Mouse (Mus musculus) adrenal gland, postnatal 36 days (tissue): ENCODE data around the gene Gm10197. TPM values are rescaled to one million over a fixed set of nuclear protein-coding genes. Genes with fewer than 3 reads are reported as not detected.
"Not testable (repeated sequence)": the region's sequence is repeated elsewhere in the genome, so short reads cannot be mapped to it uniquely, and the experiment has no call there.

Source experiments
- DNase-seq, 2 experiments: peaks; one replicate each; pipeline ENCODE4 v3.0.0; 2021; ENCODE audit warnings: mixed read lengths in 1 of 2
- long read RNA-seq, 2 experiments: library from polyadenylated mRNA; stranded (forward); transcript quantifications; one replicate each; pipeline ENCODE4 v2.0.0; 2021; ENCODE audit warnings: borderline sequencing depth in 2 of 2
- total RNA-seq, 2 experiments: library from RNA; stranded (reverse); gene quantifications; 2 replicates each; pipeline ENCODE4 v1.2.3; 2021

The Gm10197 gene
- total RNA-seq = not detected
- long read RNA-seq, experiment 1 = 0 reads
- long read RNA-seq, experiment 2 = 0 reads

- DNase-seq = no peak
Measured at GRCm38 (mm10) chr19:53371666-53372065, at the start of gene Gm10197. TSS of gene Gm10197 (minus strand) at chr19:53371766.

- peak; percentile 70 to 83 for DNase-seq
Measured at GRCm38 (mm10) chr19:53420924-53421582, 49.5 kb upstream of the Gm10197 start.

DNA sequence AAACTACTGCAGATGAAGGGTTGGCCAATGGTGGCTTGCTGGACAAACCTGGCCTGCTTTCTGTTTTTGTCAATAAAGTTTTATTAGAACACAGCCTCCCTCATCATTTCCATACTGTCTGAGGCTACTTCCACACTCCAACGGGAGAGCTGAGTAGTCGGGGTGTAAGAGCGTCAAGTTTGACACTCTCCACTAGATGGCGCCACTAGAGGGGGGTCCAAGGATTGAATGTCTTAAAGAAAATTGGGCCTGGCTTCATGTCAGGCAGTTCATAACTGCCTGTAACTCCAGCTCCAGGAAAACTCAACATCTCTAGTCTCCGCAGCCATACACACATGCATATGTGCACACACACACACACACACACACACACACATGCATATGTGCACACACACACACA, 48.3 kb upstream of the Gm10197 start:
- DNase-seq = peak; percentile 75 to 81

GRCm38 (mm10) chr19:53415198-53415597, 43.6 kb upstream of the Gm10197 start:
- no peak for DNase-seq

DNA sequence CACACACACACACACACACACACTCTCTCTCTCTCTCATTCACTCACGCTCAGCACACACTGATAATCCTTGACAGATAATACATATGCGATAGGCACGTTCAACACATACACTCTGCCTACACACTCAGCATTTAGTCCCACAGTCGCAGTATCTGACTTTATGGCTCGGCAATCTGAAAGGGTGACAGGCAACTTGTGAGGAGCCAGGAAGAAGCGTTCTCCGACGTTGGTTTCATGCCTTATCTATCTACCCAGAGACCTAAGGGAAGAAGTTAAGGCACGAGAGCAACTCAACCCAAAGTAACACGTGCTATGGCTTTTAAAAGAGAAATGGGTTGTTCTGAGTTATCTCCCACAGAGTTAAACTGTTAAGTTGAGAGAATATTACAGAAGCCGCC, 43.1 kb upstream of the Gm10197 start:
- DNase-seq = no peak

DNA sequence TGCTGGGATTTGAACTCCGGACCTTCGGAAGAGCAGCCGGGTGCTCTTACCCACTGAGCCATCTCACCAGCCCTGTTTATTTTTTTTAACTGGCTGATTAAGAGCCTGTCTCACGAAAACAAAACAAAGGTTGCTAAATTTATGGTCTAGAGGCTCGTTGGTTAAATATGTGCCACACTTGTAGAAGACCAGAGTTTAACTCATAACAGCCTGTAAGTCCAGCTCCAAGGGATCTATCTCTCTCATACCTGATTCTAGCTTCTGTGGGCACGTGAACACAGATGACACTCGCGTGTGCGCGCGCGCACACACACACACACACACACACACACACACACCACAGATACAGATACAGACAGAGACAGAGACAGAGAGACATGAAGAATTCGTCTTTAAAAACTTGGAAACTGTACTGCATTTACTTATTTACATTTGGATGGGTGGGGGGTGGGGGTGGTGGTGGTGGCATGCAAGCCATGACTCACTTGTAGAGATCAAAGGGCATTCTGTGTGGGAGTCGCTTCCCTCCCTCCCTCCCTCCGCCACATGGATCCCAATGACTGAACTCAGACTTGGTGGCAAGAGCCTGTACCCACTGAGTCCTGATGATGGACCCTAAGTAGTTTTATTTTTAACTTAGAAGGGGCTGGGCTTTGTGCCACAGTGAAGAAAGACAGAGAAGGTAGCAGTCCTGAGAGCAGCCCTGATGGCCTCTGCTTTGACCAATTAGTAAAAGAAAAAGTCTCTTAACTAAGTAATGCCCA, 42.2 kb upstream of the Gm10197 start:
- DNase-seq = no peak

DNA sequence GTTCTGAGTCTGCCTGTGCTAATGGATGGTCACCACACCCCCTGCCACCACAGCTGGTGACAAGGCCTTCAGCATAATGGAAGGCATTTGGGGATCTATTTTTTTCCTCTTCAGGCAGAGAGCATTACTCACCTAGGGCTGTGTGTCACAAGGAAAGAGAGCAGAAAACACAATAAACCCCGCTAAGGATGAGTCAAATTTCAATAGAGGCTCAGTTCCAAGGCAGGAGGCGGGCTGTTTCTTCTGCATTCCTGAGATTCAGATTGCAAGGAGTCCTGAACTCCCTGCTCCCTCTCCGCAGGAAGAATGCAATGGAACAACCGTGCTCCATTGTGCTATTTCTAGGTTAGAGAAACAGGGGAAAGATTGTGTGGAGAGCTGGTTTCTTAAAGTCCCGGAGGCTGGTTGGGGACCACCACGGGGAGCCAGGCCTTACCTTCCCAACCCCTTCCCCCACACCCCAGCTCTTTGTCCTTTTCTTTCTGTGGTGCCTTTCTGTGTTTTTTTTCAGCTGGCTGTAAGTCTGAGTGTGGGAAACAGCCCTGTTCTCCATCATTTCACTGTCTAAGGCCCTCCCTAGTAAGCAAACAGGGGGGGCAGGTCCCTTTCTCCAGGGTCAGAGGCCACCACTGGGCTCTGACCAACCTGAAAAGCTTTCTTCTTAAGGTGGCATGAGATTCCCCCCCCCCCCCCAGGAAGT, 40.7 kb upstream of the Gm10197 start:
- peak; percentile 25 to 31 for DNase-seq

GRCm38 (mm10) chr19:53409663-53410307, 38.2 kb upstream of the Gm10197 start:
- DNase-seq = no peak

DNA sequence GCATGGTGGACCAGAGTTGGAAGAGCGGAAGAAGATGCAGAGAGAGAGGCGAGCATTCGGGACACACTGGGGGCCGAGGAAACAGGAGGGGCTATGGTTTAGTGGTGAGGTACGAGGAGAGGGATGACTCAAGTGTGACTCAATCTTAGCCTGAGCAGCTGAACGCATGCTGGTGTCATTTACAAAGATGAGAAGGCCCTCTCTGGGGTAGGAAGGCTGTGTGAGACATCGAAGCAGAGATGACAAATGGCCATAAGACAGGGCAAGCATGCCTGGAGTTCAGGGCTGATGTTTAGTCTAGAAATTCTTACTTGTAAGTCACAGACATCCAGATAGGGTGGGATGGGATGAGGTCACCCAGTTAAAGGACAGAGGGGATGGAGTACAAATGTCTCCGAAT, 36.8 kb upstream of the Gm10197 start:
- DNase-seq = peak; percentile 36 to 46

- no peak for DNase-seq
Measured at GRCm38 (mm10) chr19:53407350-53407749, 35.8 kb upstream of the Gm10197 start.

GRCm38 (mm10) chr19:53405810-53406209, 34.2 kb upstream of the Gm10197 start:
- DNase-seq = no peak

GRCm38 (mm10) chr19:53404837-53405356, 33.3 kb upstream of the Gm10197 start:
- DNase-seq = peak; percentile 53 to 65

GRCm38 (mm10) chr19:53404219-53404836, 32.8 kb upstream of the Gm10197 start:
- DNase-seq = peak; percentile 81 to 83

DNA sequence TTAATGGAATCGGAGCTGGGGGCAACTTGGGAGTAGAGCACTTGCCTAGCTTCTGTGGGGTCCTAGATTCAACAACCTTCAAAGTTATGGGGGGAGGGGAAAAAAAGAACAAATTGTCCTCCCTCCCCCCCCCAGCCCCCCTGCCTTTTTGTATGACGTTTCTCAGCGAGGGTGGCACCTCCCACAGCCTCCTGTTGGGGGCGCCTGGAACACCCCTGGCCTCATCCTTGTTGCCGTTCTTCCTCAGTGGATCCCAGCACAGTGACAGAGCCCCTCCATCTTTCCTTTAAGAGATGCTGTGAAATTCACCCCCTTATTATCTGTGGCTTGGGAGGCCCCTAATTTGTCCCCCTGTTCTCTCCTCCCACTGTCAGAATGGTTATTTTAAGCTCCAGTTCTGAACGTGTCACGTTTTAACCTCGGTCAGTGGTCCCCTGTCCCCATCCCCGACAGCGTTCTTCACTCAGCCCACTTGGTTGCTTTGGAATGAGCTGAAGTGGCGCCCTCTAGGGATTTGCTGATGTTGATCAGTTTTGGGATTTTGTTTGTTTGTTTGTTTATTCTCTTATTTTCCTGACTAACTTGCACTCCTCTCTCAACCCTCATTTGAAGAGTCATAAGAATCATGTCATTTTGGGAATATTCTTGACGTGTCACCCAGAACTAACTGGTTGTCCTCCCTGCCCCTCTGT, 31.3 kb upstream of the Gm10197 start:
- no peak for DNase-seq

- DNase-seq = no peak
Measured at GRCm38 (mm10) chr19:53400332-53401110, 29.0 kb upstream of the Gm10197 start.

DNA sequence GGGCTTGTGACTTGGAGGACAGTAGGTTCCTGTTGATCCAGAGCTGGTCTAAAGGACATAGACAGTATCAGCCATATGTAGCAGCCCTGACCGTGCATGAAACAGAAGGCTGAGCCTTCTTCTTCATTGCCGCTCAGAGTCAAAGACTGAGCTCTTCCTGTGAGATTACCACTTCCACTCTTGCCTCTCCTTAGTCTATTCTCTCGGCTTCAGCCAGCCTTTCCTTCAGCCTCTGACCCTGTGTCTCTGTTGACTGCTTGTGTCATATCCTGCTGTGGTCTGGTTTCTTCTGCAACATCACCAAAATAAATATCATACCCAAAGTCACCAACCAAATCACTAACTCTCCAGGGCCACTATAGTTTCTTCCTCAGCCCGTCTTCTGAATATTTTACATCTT, 27.6 kb upstream of the Gm10197 start:
- DNase-seq = no peak

DNA sequence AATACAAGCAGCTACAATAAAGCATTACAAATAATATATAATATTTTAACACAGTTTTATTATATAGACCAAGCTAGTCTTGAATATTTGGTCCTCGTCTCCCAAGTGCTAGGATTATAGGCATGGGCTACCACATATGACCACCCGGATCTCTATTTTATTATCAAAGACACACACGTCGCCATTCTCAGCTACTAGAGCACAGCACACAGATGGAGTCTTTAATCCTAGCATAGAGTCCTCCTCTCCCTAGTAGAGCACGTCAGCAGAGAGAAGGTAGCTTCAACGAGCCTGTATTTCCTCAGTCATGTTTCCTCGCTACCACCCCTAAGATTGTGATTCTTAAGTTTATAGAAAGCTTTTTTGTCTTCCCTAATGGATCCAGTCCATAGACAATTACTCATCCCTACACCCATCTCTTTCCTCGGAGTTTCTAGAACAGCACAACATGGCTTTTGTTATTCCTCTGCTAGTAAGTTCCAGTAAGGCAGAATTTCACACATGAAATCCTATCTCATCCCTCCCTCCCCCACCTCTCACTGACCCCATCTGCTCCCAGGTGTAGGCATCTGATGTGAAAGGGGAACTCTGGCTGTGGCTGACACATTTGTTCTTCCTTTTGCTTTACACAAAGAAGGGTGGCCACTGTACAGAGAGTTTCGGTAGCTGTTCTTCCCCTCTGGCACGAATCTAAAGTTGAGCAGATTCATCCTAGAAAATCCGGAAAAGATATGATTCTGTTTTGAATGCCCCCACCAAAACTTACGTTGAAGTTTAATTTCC, 26.1 kb upstream of the Gm10197 start:
- no peak for DNase-seq

- DNase-seq = not testable (repeated sequence)
Measured at GRCm38 (mm10) chr19:53395805-53396204, 24.2 kb upstream of the Gm10197 start.

GRCm38 (mm10) chr19:53394956-53395355, 23.4 kb upstream of the Gm10197 start:
- not testable (repeated sequence) for DNase-seq
